Mouse (Mus musculus) macrophage (primary cell): Measurements from ENCODE around the gene Hoxb1. TPM values are rescaled to one million over a fixed set of nuclear protein-coding genes. Genes with fewer than 3 reads are reported as not detected.

Source experiments
- H3K27ac ChIP-seq: fragments of 350-480 bp; formaldehyde crosslinking; 2 replicates; pipeline ENCODE4 v1.9.0; 2021
- H3K36me3 ChIP-seq: fragments of 350-480 bp; formaldehyde crosslinking; 2 replicates; pipeline ENCODE4 v1.9.0; 2021; ENCODE audit errors: inconsistent target
- H3K4me3 ChIP-seq: fragments of 350-480 bp; formaldehyde crosslinking; 2 replicates; pipeline ENCODE4 v1.9.0; 2021; ENCODE audit errors: inconsistent target
- H3K79me2 ChIP-seq: fragments of 350-480 bp; formaldehyde crosslinking; 2 replicates; pipeline ENCODE4 v1.9.0; 2021; ENCODE audit errors: inconsistent target
- WGBS: methylation state at CpG from one replicate; pipeline ENCODE4 v1.1.7; 2026; ENCODE audit warnings: inconsistent platforms; ENCODE audit not compliant: missing documents; 5-methylcytosine and 5-hydroxymethylcytosine counted together
- polyA plus RNA-seq: library from polyadenylated mRNA; stranded (reverse); fragments of 250-400 nt; gene quantifications from 3 replicates; pipeline ENCODE4 v1.2.4, GENCODE M21; 2018; ENCODE audit warnings: inconsistent platforms

Gene Hoxb1
- polyA plus RNA-seq, 1 experiment from 2014 or later: not detected

GRCm38 (mm10) chr11:96351312-96351711 is 14.2 kb upstream of the Hoxb1 start:
- 73% methylated on average over 5 of the region's 11 CpGs for WGBS
- H3K79me2 ChIP-seq: no peaks in the 10 kb centered on the region
- no peak overlapping the region for H3K27ac ChIP-seq
- H3K36me3 ChIP-seq: no peaks in the 10 kb centered on the region
- no peak overlapping the region for H3K4me3 ChIP-seq

- WGBS: 6% methylated on average over 22 of the region's 22 CpGs
- no peaks in the 10 kb centered on the region for H3K36me3 ChIP-seq
- no peak overlapping the region for H3K27ac ChIP-seq
- H3K79me2 ChIP-seq: no peaks in the 10 kb centered on the region
- no peak overlapping the region for H3K4me3 ChIP-seq
Measured at GRCm38 (mm10) chr11:96351831-96352230, 13.7 kb upstream of the Hoxb1 start.

GRCm38 (mm10) chr11:96352691-96353521 is 12.6 kb upstream of the Hoxb1 start:
- Histone ChIP-seq H3K27ac (no peak overlapping the region), H3K79me2 (no peaks in the 10 kb centered on the region), H3K36me3 (no peaks in the 10 kb centered on the region), H3K4me3 (no peak overlapping the region)
- 2% methylated on average over 75 of the region's 75 CpGs for WGBS

GRCm38 (mm10) chr11:96353522-96353841 is 12.1 kb upstream of the Hoxb1 start:
- 26% methylated on average over 14 of the region's 14 CpGs for WGBS
- H3K4me3 ChIP-seq: no peak overlapping the region
- H3K27ac ChIP-seq: no peak overlapping the region
- no peaks in the 10 kb centered on the region for H3K79me2 ChIP-seq
- no peaks in the 10 kb centered on the region for H3K36me3 ChIP-seq

GRCm38 (mm10) chr11:96353939-96354338 is 11.6 kb upstream of the Hoxb1 start:
- H3K79me2 ChIP-seq: no peaks in the 10 kb centered on the region
- 82% methylated on average over 8 of the region's 8 CpGs for WGBS
- no peak overlapping the region for H3K4me3 ChIP-seq
- no peak overlapping the region for H3K27ac ChIP-seq
- H3K36me3 ChIP-seq: no peaks in the 10 kb centered on the region

- Histone ChIP-seq H3K27ac (no peak overlapping the region), H3K36me3 (no peaks in the 10 kb centered on the region), H3K79me2 (no peaks in the 10 kb centered on the region), H3K4me3 (no peak overlapping the region)
- WGBS: 25% methylated on average over 25 of the region's 25 CpGs
Measured at GRCm38 (mm10) chr11:96354376-96354775, 11.2 kb upstream of the Hoxb1 start.

- 60% methylated on average over 8 of the region's 9 CpGs for WGBS
- H3K36me3 ChIP-seq: no peaks in the 10 kb centered on the region
- H3K27ac ChIP-seq: no peak overlapping the region
- H3K79me2 ChIP-seq: no peaks in the 10 kb centered on the region
- no peak overlapping the region for H3K4me3 ChIP-seq
Measured at GRCm38 (mm10) chr11:96354801-96355311, 10.7 kb upstream of the Hoxb1 start.

- H3K36me3 ChIP-seq: no peaks in the 10 kb centered on the region
- H3K4me3 ChIP-seq: no peak overlapping the region
- 54% methylated on average over 5 of the region's 5 CpGs for WGBS
- H3K79me2 ChIP-seq: no peaks in the 10 kb centered on the region
- H3K27ac ChIP-seq: no peak overlapping the region
Measured at GRCm38 (mm10) chr11:96363807-96364206, 1.7 kb upstream of the Hoxb1 start.

GRCm38 (mm10) chr11:96366092-96367041 is 815 bp downstream of the Hoxb1 start:
- Histone ChIP-seq H3K79me2 (no peaks in the 10 kb centered on the region), H3K27ac (no peak overlapping the region), H3K36me3 (no peaks in the 10 kb centered on the region), H3K4me3 (no peak overlapping the region)
- 10% methylated on average over 47 of the region's 47 CpGs for WGBS

GRCm38 (mm10) chr11:96367141-96367540 is 1.6 kb downstream of the Hoxb1 start:
- H3K4me3 ChIP-seq: no peak overlapping the region
- H3K36me3 ChIP-seq: no peaks in the 10 kb centered on the region
- 71% methylated on average over 6 of the region's 6 CpGs for WGBS
- H3K79me2 ChIP-seq: no peaks in the 10 kb centered on the region
- H3K27ac ChIP-seq: no peak overlapping the region

- no peak overlapping the region for H3K4me3 ChIP-seq
- H3K36me3 ChIP-seq: no peaks in the 10 kb centered on the region
- no peaks in the 10 kb centered on the region for H3K79me2 ChIP-seq
- 56% methylated on average over 5 of the region's 5 CpGs for WGBS
- no peak overlapping the region for H3K27ac ChIP-seq
Measured at GRCm38 (mm10) chr11:96368686-96369085, 3.1 kb downstream of the Hoxb1 start.

GRCm38 (mm10) chr11:96369140-96369539 is 3.6 kb downstream of the Hoxb1 start:
- 57% methylated on average over 7 of the region's 7 CpGs for WGBS
- Histone ChIP-seq H3K4me3 (no peak overlapping the region), H3K79me2 (no peaks in the 10 kb centered on the region), H3K36me3 (no peaks in the 10 kb centered on the region), H3K27ac (no peak overlapping the region)

- WGBS: 88% methylated on average over 3 of the region's 3 CpGs
- Histone ChIP-seq H3K27ac (no peak overlapping the region), H3K36me3 (no peaks in the 10 kb centered on the region), H3K79me2 (no peaks in the 10 kb centered on the region), H3K4me3 (no peak overlapping the region)
Measured at GRCm38 (mm10) chr11:96371726-96372125, 6.2 kb downstream of the Hoxb1 start.

- 69% methylated on average over 3 of the region's 3 CpGs for WGBS
- Histone ChIP-seq H3K36me3 (no peaks in the 10 kb centered on the region), H3K79me2 (no peaks in the 10 kb centered on the region), H3K27ac (no peak overlapping the region), H3K4me3 (no peak overlapping the region)
Measured at GRCm38 (mm10) chr11:96372519-96372918, 7.0 kb downstream of the Hoxb1 start.

GRCm38 (mm10) chr11:96374810-96375209 is 9.3 kb downstream of the Hoxb1 start:
- Histone ChIP-seq H3K79me2 (no peaks in the 10 kb centered on the region), H3K27ac (no peak overlapping the region), H3K36me3 (no peaks in the 10 kb centered on the region), H3K4me3 (no peak overlapping the region)
- WGBS: 69% methylated on average over 7 of the region's 7 CpGs
